Mouse (Mus musculus) midbrain, embryonic 11.5 days (tissue): Measurements from ENCODE around the gene Itln1. TPM values are rescaled to one million over a fixed set of nuclear protein-coding genes. Genes with fewer than 3 reads are reported as not detected.

Experiments
- ATAC-seq: fragments of 200-750 bp; cut with Nextera tagmentation; 2 replicates; pipeline ENCODE4 v1.8.0; 2017; ENCODE audit warnings: moderate TSS enrichment, moderate library complexity; ENCODE audit not compliant: low FRiP score
- DNase-seq: peaks from one replicate; pipeline ENCODE4 v3.0.0; 2015; ENCODE audit warnings: low spot score; ENCODE audit errors: missing footprints
- H3K27ac ChIP-seq: fragments of 300-500 bp; sonication (generic); 2 replicates; pipeline ENCODE4 v1.5.1; 2014; ENCODE audit warnings: low read depth, low read length
- H3K27me3 ChIP-seq: fragments of 300-500 bp; sonication (generic); 2 replicates; pipeline ENCODE4 v1.6.1; 2014; ENCODE audit warnings: mild to moderate bottlenecking, low read length, moderate library complexity, mixed read lengths; ENCODE audit not compliant: control insufficient read depth, insufficient read depth
- H3K36me3 ChIP-seq: fragments of 300-500 bp; sonication (generic); 2 replicates; pipeline ENCODE4 v1.6.1; 2014; ENCODE audit warnings: mild to moderate bottlenecking, low read length, moderate library complexity, mixed read lengths; ENCODE audit not compliant: control insufficient read depth, insufficient read depth
- H3K4me1 ChIP-seq: fragments of 300-500 bp; sonication (generic); 2 replicates; pipeline ENCODE4 v1.6.1; 2014; ENCODE audit warnings: low read length; ENCODE audit not compliant: control insufficient read depth, insufficient read depth
- H3K4me2 ChIP-seq: fragments of 300-500 bp; sonication (generic); 2 replicates; pipeline ENCODE4 v1.6.1; 2014; ENCODE audit warnings: mild to moderate bottlenecking, moderate library complexity
- H3K4me3 ChIP-seq: fragments of 300-500 bp; sonication (generic); 2 replicates; pipeline ENCODE4 v1.5.1; 2014; ENCODE audit warnings: low read depth, low read length
- H3K9ac ChIP-seq: fragments of 300-500 bp; sonication (generic); 2 replicates; pipeline ENCODE4 v1.6.1; 2014; ENCODE audit warnings: low read length
- H3K9me3 ChIP-seq: fragments of 300-500 bp; sonication (generic); 2 replicates; pipeline ENCODE4 v1.6.1; 2016; ENCODE audit warnings: low read length; ENCODE audit not compliant: control insufficient read depth
- WGBS: fragments of 180-500 bp; shearing (Covaris S2); extraction: QIAGEN DNeasy Blood & Tissue Kit; methylation state at CpG from one replicate; pipeline ENCODE4 v1.1.7; 2014; 5-methylcytosine and 5-hydroxymethylcytosine counted together
- polyA plus RNA-seq: library from polyadenylated mRNA; unstranded; fragments of >200 nt; fragmentation: Nextera tagmentation; extraction: Ambion mirVana; gene quantifications from 2 replicates; pipeline ENCODE4 v1.2.1, GENCODE M21; 2014

Itln1 gene
- not detected in 2 replicates for polyA plus RNA-seq

DNA sequence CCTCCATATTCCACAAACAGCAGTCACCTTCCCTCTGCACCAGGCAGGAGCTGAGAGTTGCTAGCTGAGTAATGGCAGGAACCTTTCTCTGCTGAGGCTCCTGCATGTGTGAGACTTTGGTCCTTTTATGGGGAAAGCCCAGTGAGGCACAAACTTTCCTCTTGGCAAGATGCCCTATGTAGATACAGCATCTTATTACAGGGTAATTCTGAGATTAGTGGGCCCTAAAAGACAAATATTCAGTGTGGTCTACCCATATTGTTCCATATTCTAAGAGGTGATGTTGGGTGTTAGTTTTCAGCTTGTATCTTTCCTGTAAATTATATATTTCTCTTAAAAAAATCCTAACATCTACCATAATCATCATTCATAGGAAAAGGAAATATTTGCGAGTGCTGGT lies at the start of gene Itln1:
Gene Itln1, minus strand, starts transcription at position 101 of the 400 bp plus-strand sequence.
- Histone ChIP-seq H3K4me1 (no peaks in the 10 kb centered on the region), H3K9ac (no peak within 1 kb of the TSS), H3K4me2 (no peak within 1 kb of the TSS), H3K9me3 (no peaks in the 10 kb centered on the region; the same call in 1 of the 2 replicates), H3K27ac (no peak within 1 kb of the TSS), H3K27me3 (no peaks in the 10 kb centered on the region), H3K36me3 (no peaks in the 10 kb centered on the region), H3K4me3 (no peak within 1 kb of the TSS)
- ATAC-seq, result no peak
- WGBS, result 94% methylated on average over 1 of the region's 1 CpGs
- no peak for DNase-seq

DNA sequence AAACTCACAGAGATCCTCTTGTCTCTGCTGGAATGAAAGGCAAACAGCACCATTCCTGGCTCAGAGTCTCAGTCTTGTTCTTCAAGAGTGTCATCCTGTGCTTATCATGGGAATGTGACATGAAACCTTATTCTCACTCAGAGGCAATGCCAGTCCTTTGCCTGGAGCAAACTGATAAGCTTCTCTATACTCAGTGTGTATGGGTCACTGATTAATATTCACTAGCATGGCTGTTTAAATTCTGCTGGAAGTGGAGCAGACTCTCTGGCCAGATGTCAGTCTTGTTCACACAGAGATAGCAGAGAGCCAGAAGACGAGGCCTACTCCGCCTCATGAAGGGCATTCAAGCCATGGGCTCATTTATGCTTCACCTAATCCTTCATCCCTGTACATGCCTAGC lies 49.5 kb upstream of the Itln1 start:
- H3K27me3 ChIP-seq, result no peaks in the 10 kb centered on the region
- H3K9ac ChIP-seq, result no peak overlapping the region
- DNase-seq, result no peak
- ATAC-seq, result no peak
- WGBS, result 90% methylated on average over 2 of the region's 2 CpGs
- no peaks in the 10 kb centered on the region for H3K36me3 ChIP-seq
- H3K9me3 ChIP-seq, result no peaks in the 10 kb centered on the region
- H3K4me2 ChIP-seq, result no peak overlapping the region
- H3K4me1 ChIP-seq, result no peaks in the 10 kb centered on the region
- H3K4me3 ChIP-seq, result no peak overlapping the region
- no peak overlapping the region for H3K27ac ChIP-seq

DNA sequence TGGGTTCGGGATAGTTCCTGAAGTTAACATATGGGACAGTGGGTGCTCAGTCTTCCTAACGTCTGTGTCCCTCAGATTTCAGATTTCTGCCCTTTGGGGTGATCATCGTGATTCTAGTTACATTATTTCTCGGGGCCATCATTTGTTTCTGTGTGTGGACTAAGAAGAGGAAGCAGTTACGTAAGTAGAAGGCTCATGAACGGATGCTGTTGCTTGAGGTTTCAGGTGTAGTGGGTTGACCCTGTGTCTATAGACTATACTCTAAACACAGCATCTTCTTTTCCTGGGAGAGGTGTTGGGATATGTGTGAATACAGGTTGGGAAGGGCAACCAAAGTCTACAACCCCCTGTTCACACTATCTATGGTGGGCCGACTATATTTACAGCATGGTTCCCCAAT lies 42.1 kb upstream of the Itln1 start:
- no peak overlapping the region for H3K4me2 ChIP-seq
- 88% methylated on average over 7 of the region's 7 CpGs for WGBS
- H3K4me3 ChIP-seq, result no peak overlapping the region
- no peaks in the 10 kb centered on the region for H3K36me3 ChIP-seq
- no peaks in the 10 kb centered on the region for H3K9me3 ChIP-seq
- H3K9ac ChIP-seq, result no peak overlapping the region
- H3K4me1 ChIP-seq, result no peaks in the 10 kb centered on the region
- no peak overlapping the region for H3K27ac ChIP-seq
- H3K27me3 ChIP-seq, result no peaks in the 10 kb centered on the region
- no peak for DNase-seq
- ATAC-seq, result no peak

DNA sequence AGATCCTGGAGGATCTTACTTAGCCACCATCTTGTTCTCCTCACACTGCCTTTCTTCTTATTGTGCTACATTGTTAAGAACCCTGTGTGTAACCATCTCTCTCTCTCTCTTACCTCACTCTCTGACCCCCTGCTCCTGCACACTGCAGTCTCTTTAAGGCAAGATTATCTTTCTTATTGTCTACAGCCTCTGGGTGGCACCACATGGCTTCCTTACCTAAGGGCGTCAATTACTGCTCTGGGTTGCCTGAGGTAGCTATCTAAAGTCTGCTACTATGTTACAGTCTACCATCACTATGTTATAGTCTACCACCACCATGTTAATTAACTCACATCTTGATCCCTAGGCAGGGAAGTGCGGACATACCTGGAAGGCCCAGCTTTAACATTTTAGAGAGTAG lies 33.3 kb upstream of the Itln1 start:
- ATAC-seq (no peak), DNase-seq (no peak)
- no peaks in the 10 kb centered on the region for H3K36me3 ChIP-seq
- no peaks in the 10 kb centered on the region for H3K4me1 ChIP-seq
- no peak overlapping the region for H3K4me2 ChIP-seq
- no peak overlapping the region for H3K4me3 ChIP-seq
- H3K9me3 ChIP-seq, result no peaks in the 10 kb centered on the region
- H3K27me3 ChIP-seq, result no peaks in the 10 kb centered on the region
- H3K9ac ChIP-seq, result no peak overlapping the region
- WGBS, result 62% methylated on average over 2 of the region's 2 CpGs
- no peak overlapping the region for H3K27ac ChIP-seq

DNA sequence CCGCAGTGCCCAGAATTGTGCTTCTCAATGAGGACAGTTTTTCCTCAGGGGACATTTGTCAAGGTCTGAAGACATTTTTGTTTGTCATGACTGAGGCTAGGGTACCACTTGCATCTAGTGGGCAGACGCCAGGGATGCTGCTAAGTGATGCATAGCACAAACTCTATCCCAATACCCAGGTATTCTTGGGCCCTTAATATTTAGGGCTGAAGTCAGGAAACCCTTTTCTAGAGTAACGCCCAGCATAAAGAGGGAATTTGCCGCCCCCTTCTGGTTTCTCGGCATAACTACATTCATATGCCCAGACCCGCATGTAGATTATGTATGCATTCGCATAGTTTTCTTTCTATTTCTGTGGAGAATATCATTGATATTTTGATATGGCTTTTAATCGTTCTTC lies 31.7 kb upstream of the Itln1 start:
- Histone ChIP-seq H3K4me1 (no peaks in the 10 kb centered on the region), H3K36me3 (no peaks in the 10 kb centered on the region), H3K9ac (no peak overlapping the region), H3K27me3 (no peaks in the 10 kb centered on the region), H3K4me2 (no peak overlapping the region), H3K27ac (no peak overlapping the region), H3K9me3 (no peaks in the 10 kb centered on the region), H3K4me3 (no peak overlapping the region)
- DNase-seq (peak; percentile 91), ATAC-seq (0 out of 2 replicates have a peak, but pooled peaks have one; percentile 51)
- 27% methylated on average over 8 of the region's 8 CpGs for WGBS

DNA sequence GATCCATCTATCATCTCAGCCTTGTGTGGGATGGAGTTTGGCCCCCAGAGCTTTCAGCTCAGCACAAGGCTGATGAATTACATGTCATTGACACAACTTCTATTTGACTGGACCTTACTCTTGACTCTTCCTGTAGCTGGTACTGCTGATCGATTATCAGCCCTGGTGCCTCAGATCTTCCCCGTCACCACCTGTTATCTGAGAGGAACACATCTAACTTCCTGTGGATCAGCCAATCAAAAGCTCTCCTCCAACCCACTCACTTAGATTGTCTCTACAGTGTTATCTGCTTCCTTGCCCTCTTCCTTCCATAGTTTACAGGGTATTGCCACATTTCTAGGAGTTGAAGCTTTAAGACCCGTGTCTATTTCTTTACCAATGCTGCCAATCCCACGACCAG lies 30.8 kb upstream of the Itln1 start:
- 76% methylated on average over 4 of the region's 4 CpGs for WGBS
- Histone ChIP-seq H3K27ac (no peak overlapping the region), H3K27me3 (no peaks in the 10 kb centered on the region), H3K4me2 (no peak overlapping the region), H3K36me3 (no peaks in the 10 kb centered on the region), H3K9ac (no peak overlapping the region), H3K4me1 (no peaks in the 10 kb centered on the region), H3K9me3 (no peaks in the 10 kb centered on the region), H3K4me3 (no peak overlapping the region)
- DNase-seq (no peak), ATAC-seq (no peak)

DNA sequence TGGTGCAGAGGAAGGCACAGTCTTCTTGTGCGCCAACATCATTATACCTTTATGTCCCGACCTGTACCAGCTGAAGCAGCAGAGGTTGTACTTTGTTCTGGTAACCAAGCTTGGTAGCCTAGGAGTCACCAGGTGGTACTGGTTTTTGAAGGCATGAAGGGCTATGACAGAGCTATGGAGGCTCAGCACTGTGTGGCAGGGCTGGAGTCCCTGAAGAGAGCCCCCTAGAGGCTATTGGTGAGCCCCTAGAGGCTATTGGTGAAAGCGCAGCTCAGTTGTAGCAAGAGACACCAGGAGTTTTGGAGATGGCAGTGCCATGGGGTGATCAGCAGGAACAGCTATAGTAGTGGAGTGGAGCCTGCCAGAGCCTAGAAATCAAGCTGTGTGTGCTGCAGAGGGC lies 29.2 kb upstream of the Itln1 start:
- Histone ChIP-seq H3K36me3 (no peaks in the 10 kb centered on the region), H3K4me1 (no peaks in the 10 kb centered on the region), H3K9ac (no peak overlapping the region), H3K4me3 (no peak overlapping the region), H3K4me2 (no peak overlapping the region), H3K27me3 (no peaks in the 10 kb centered on the region), H3K9me3 (no peaks in the 10 kb centered on the region), H3K27ac (no peak overlapping the region)
- whole genome bisulfite sequencing, result 55% methylated on average over 3 of the region's 3 CpGs
- DNase-seq (no peak), ATAC-seq (0 out of 2 replicates have a peak, but pooled peaks have one; percentile 41)

DNA sequence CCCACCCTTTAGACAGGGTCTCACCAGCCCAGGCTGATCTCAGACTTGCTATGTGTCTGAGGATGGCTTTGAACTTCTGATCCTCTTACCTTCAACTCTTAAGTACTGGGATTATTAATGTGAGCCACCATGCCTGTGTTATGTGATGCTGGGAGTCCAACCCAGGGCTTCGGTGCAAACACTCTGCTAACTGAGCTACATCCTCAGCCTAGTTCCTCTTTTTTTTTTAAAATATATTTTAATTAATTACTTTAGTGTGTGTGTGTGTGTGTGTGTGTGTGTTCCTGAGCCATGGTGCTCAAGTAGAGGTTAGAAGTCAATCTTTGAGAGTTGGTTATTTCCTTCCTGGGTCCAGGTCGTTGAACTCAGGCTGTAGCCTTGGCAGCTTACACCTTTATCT lies 27.9 kb upstream of the Itln1 start:
- Histone ChIP-seq H3K27ac (no peak overlapping the region), H3K9ac (no peak overlapping the region), H3K27me3 (no peaks in the 10 kb centered on the region), H3K4me3 (no peak overlapping the region), H3K4me1 (no peaks in the 10 kb centered on the region), H3K4me2 (no peak overlapping the region), H3K9me3 (no peaks in the 10 kb centered on the region), H3K36me3 (no peaks in the 10 kb centered on the region)
- 83% methylated on average over 2 of the region's 2 CpGs for WGBS
- DNase-seq, result no peak
- no peak for ATAC-seq

DNA sequence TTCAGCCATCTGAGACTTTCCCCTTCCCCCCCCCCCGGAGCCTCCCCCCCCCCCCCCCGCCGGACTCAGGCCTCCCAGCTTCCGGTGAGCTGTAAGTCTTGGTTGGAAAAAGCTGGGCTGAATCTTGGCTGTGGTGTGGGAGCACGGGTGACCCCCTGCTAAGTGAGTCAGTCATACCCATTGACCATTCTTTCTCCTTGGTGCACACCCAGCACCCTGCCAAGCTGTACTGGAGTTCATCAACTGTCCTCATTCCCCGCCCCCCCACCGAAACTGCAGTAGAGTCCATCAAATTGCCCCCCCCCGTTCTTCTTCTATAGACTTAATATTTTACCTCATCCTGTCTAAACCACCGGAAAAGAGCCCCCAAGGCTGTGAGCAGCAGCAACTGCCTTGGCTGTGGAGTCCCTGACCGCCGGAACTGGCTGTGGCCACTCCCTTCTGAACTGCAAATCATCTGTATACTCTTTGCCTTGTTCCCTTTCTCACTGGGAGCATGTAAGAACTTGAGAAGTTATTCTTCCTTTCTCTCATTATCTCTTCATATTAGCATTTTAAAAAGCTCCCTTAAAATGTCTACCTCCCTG lies 26.6 kb upstream of the Itln1 start:
- no peak overlapping the region for H3K4me3 ChIP-seq
- H3K27me3 ChIP-seq, result no peaks in the 10 kb centered on the region
- no peak overlapping the region for H3K4me2 ChIP-seq
- no peaks in the 10 kb centered on the region for H3K36me3 ChIP-seq
- no peak overlapping the region for H3K9ac ChIP-seq
- no peaks in the 10 kb centered on the region for H3K9me3 ChIP-seq
- WGBS, result 67% methylated on average over 7 of the region's 11 CpGs
- H3K4me1 ChIP-seq, result no peaks in the 10 kb centered on the region
- H3K27ac ChIP-seq, result no peak overlapping the region
- ATAC-seq, result 0 out of 2 replicates have a peak, but pooled peaks have one; percentile 35
- DNase-seq, result no peak
